Mouse (Mus musculus) stomach, postnatal 0 days (tissue): ENCODE data around the gene Gm1043. TPM values are rescaled to one million over a fixed set of nuclear protein-coding genes. Genes with fewer than 3 reads are reported as not detected.
A peak's percentile ranks its signal among the peaks of the same experiment; 100 is the strongest.

Experiments
- ATAC-seq: fragments of 200-750 bp; cut with Nextera tagmentation; 2 replicates; pipeline ENCODE4 v1.8.0; 2017; ENCODE audit not compliant: low FRiP score, low TSS enrichment
- DNase-seq: peaks from one replicate; pipeline ENCODE4 v3.0.0-alpha.2; 2016; ENCODE audit warnings: low spot score
- H3K27ac ChIP-seq: fragments of 300-500 bp; sonication (generic); replicated peaks from 2 replicates; pipeline ENCODE4 v1.5.1; 2014; ENCODE audit warnings: mild to moderate bottlenecking, control low read depth
- H3K27me3 ChIP-seq: fragments of 300-500 bp; sonication (generic); 2 replicates; pipeline ENCODE4 v1.6.1; 2014; ENCODE audit warnings: low read length; ENCODE audit not compliant: control insufficient read depth, insufficient read depth
- H3K36me3 ChIP-seq: fragments of 300-500 bp; sonication (generic); 2 replicates; pipeline ENCODE4 v1.6.1; 2014; ENCODE audit warnings: low read length, mixed read lengths; ENCODE audit not compliant: control insufficient read depth, insufficient read depth
- H3K4me1 ChIP-seq: fragments of 300-500 bp; sonication (generic); replicated peaks from 2 replicates; pipeline ENCODE4 v1.6.1; 2014; ENCODE audit warnings: antibody characterized with exemption; ENCODE audit not compliant: control insufficient read depth, insufficient read depth
- H3K4me2 ChIP-seq: fragments of 300-500 bp; sonication (generic); replicated peaks from 2 replicates; pipeline ENCODE4 v1.6.1; 2014; ENCODE audit warnings: low read depth, mild to moderate bottlenecking, control low read depth, moderate library complexity
- H3K4me3 ChIP-seq: fragments of 300-500 bp; sonication (generic); 2 replicates; pipeline ENCODE4 v1.5.1; 2014; ENCODE audit warnings: low read depth, low read length, control low read depth
- H3K9ac ChIP-seq: fragments of 300-500 bp; sonication (generic); 2 replicates; pipeline ENCODE4 v1.6.1; 2014; ENCODE audit warnings: mild to moderate bottlenecking, low read length, control low read depth, mixed read lengths
- H3K9me3 ChIP-seq: fragments of 300-500 bp; sonication (generic); 2 replicates; pipeline ENCODE4 v1.6.1; 2016; ENCODE audit warnings: low read length; ENCODE audit not compliant: control insufficient read depth
- CTCF ChIP-seq: IDR thresholded peaks from 2 replicates; pipeline ENCODE4 v1.5.1; 2016; ENCODE audit warnings: antibody characterized with exemption, low read depth, mild to moderate bottlenecking, moderate library complexity
- EP300 ChIP-seq: optimal IDR thresholded peaks from 2 replicates; pipeline ENCODE3; 2016; ENCODE audit warnings: antibody characterized with exemption
- WGBS: fragments of 180-500 bp; shearing (Covaris S2); extraction: QIAGEN DNeasy Blood & Tissue Kit; methylation state at CpG from one replicate; pipeline ENCODE4 v1.1.7; 2014; 5-methylcytosine and 5-hydroxymethylcytosine counted together
- polyA plus RNA-seq: library from polyadenylated mRNA; unstranded; fragments of >200 nt; fragmentation: Nextera tagmentation; extraction: Ambion mirVana; gene quantifications from 2 replicates; pipeline ENCODE4 v1.2.1, GENCODE M21; 2015

The Gm1043 gene
- polyA plus RNA-seq, 1 experiment from 2014 or later, result 0.02 TPM

DNA sequence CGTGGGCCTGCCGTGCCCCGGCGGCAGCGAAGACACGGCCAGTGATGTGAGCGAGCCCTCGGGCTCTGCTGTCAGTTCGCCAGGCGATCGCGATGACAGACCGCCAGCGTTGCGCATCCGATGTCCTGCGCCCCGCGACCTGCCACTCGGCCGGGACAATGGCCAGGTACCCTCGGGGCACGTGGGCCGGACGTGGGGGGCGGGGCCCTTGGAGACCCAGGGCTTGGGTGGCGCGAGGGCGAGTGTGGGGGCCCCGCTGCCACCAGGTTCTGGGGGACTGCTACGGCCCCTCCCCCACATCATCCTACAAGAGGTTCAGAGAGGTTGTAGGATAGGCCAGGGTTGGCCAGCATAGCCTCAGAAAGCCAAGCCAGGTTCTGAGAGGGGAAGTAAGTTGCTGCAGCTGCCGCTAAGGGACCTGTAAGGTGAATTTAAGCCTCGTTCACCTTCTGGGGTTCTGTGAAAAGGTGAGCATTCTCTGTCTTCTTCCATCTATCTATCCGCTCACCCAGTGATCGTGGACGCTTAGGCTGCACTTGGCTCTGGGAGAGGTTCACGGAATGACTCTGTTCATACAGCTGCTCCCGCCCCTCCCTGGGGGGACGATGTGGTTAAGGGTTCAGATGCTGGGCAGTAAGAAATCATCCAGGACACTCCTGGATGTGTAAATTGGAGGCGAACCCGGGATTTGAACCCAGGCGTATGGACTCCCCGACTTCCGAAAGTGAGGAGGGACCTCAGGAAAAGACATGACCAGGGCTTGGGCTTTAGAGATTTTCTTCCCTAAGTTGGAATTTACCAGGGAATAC lies 157.4 kb downstream of the Gm1043 start:
- no peak for DNase-seq
- no peak overlapping the region for H3K9ac ChIP-seq
- no peak for TF ChIP-seq EP300
- TF ChIP-seq CTCF, result no peak
- H3K4me1 ChIP-seq, result no peaks in the 10 kb centered on the region
- H3K27me3 ChIP-seq, result peaks cover 31% of the 10 kb centered on the region
- ATAC-seq, result no peak
- H3K27ac ChIP-seq, result no peak overlapping the region
- H3K9me3 ChIP-seq, result no peaks in the 10 kb centered on the region
- no peaks in the 10 kb centered on the region for H3K36me3 ChIP-seq
- 11% methylated on average over 43 of the region's 44 CpGs for WGBS
- H3K4me2 ChIP-seq, result peak overlapping the region; percentile 50
- H3K4me3 ChIP-seq, result peak overlapping the region; percentile 26

DNA sequence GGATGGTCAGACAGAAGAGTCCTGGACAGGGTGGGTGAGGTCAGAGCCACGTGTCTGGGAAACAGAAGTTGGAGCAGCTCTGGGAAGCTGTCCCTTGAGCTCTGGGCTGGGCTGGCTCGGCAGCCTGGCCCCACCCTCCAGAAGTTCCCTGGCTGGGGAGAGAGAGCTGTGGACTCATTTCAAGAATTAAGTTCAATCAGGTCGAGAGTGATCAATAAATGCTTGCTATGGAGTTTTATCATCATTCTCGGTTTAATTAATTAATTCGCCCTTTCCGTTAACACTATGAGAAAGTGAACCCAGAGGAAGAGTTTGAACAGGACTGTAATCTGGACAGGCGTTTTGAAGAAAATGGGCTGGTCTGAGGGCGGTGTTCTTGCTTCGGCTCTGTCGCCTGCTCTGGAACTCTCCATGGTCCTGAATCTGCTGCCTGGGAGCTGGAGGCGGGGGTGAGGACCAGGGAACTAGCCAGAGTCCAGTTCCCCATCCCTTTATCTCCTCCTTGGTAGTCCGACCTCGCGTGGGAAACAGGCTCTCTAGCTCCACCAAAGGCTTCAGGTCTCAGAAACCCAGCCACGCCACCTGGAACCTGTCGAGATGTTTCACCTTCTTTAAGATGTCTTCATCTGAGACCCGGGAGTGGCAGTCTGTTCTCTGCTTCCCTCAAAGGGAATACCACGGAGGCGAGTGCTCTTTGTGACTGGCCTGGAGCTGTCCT lies 158.2 kb downstream of the Gm1043 start:
- Histone ChIP-seq H3K4me3 (no peak overlapping the region), H3K36me3 (no peaks in the 10 kb centered on the region), H3K27ac (no peak overlapping the region), H3K4me2 (no peak overlapping the region), H3K9me3 (no peaks in the 10 kb centered on the region), H3K4me1 (no peaks in the 10 kb centered on the region), H3K27me3 (peaks cover 31% of the 10 kb centered on the region), H3K9ac (no peak overlapping the region)
- ATAC-seq (no peak), DNase-seq (peak; percentile 74)
- 3% methylated on average over 19 of the region's 19 CpGs for WGBS
- no peak for TF ChIP-seq CTCF
- TF ChIP-seq EP300, result no peak

DNA sequence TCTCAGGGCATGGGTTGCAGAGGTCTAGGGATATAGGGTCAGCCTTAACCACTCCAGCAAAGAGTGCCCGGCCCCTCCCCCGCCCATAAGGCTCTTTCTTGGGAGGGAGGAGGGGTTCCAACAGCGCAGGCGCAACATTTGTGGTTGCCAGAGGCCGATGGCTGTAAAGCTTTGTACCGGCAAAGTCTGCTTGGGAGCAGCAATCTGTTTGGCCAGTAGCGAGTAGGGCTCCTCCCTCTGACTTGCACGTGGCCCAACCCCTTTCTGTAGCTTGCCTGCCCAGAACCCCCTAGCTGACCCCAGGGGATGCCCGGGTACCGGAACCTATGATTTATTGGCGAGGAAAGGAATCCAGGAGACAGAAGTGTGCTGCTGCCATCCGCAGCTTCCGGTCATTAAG lies 159.0 kb downstream of the Gm1043 start:
- no peak for ATAC-seq
- Histone ChIP-seq H3K4me3 (no peak overlapping the region), H3K27ac (no peak overlapping the region), H3K9me3 (no peaks in the 10 kb centered on the region), H3K9ac (no peak overlapping the region), H3K4me1 (no peaks in the 10 kb centered on the region), H3K27me3 (peaks cover 31% of the 10 kb centered on the region), H3K36me3 (no peaks in the 10 kb centered on the region), H3K4me2 (no peak overlapping the region)
- WGBS, result 10% methylated on average over 13 of the region's 13 CpGs
- TF ChIP-seq EP300 (no peak), CTCF (no peak)
- no peak for DNase-seq

DNA sequence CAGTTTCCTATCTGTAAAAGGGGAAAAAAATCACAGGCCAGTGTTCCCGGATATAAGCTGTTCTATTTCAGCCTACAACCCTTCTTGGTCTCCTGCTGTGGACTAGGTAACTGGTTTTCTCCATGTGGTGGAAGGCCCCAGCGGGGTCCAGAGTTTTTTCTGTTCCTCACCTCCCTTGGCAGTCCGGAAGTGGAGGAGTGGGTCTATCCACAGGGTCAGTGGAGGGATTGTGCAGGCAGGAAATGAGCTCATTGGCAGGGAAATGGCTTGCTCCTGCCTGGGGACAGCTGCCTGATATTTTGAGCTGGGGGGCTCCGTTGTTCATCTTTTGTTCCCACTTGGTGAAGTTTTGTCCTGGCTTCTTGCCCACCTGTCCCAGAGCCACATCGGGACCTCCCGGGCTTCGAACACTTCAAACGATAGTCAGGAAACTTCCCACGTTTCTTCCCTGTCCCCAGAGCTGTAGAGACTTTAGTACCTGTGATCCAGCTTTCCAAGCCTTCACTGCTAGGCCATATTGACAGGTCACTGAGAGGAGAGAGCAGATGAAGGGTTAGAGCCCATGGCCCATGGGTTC lies 159.6 kb downstream of the Gm1043 start:
- ATAC-seq, result no peak
- H3K4me3 ChIP-seq, result no peak overlapping the region
- H3K9ac ChIP-seq, result no peak overlapping the region
- H3K4me1 ChIP-seq, result no peaks in the 10 kb centered on the region
- H3K27me3 ChIP-seq, result peaks cover 31% of the 10 kb centered on the region
- no peak overlapping the region for H3K4me2 ChIP-seq
- no peaks in the 10 kb centered on the region for H3K9me3 ChIP-seq
- WGBS, result 35% methylated on average over 9 of the region's 9 CpGs
- no peak overlapping the region for H3K27ac ChIP-seq
- TF ChIP-seq EP300 (no peak), CTCF (no peak)
- no peaks in the 10 kb centered on the region for H3K36me3 ChIP-seq
- DNase-seq, result no peak

DNA sequence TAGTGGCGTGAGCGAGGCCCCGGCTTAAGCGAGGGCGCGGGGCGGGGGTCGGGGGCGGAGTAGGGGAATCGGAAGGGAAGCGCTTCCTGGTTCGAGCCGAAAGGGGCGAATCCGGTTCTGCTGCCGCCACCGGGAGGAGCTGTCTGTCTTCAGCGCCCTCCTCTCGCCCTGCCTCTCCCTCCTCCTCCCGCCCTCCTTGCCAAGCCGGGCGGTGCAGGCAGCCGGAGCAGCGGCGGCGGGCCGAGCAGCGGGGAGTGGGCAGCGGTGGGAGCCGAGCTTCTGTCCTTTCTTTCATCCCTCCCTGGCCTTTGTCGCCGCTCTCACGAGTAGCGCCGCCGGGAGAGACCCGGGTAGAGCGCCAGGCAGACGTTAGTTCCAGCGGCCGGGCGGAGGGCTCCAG lies 160.5 kb downstream of the Gm1043 start:
- Histone ChIP-seq H3K4me2 (peak overlapping the region; percentile 62), H3K4me1 (no peaks in the 10 kb centered on the region), H3K27me3 (peaks cover 31% of the 10 kb centered on the region), H3K9me3 (no peaks in the 10 kb centered on the region), H3K9ac (no peak overlapping the region), H3K4me3 (peak overlapping the region; percentile 39), H3K27ac (no peak overlapping the region), H3K36me3 (no peaks in the 10 kb centered on the region)
- ATAC-seq (no peak), DNase-seq (peak; percentile 39)
- TF ChIP-seq CTCF (peak; percentile 47; the same call in 1 of the 2 replicates), EP300 (no peak)
- under 1% methylated on average over 35 of the region's 42 CpGs for WGBS
